Mouse (Mus musculus): ENCODE measurements around the gene Rbfox2. TPM values are rescaled to one million over a fixed set of nuclear protein-coding genes. Genes with fewer than 3 reads are reported as not detected.
"Not testable (repeated sequence)": the region's sequence is repeated elsewhere in the genome, so short reads cannot be mapped to it uniquely, and the experiment has no call there.

The Rbfox2 gene
- polyA plus RNA-seq, 1 experiment from 2014 or later = 87.6 TPM

GRCm38 (mm10) chr15:77342962-77343526 is 36.2 kb upstream of the Rbfox2 start:
- peak; percentile 26 for ATAC-seq (ENCODE audit: insufficient number of reproducible peaks, low FRiP score)
- Histone ChIP-seq H3K9me3 (replicated peaks) (no peaks in the 10 kb centered on the region), H3K27ac (ENCODE audit: poor library complexity, severe bottlenecking) (peak overlapping the region; percentile 89), H3K4me2 (peak overlapping the region; percentile 68), H3K4me3 (peak overlapping the region; percentile 37), H3K9ac (peak overlapping the region; percentile 67), H3K27me3 (replicated peaks) (no peaks in the 10 kb centered on the region), H3K36me3 (no peaks in the 10 kb centered on the region), H3K4me1 (replicated peaks) (peaks cover 33% of the 10 kb centered on the region)
- 21% methylated on average over 18 of the region's 18 CpGs for WGBS

- H3K9ac ChIP-seq = no peak overlapping the region
- H3K4me3 ChIP-seq = no peak overlapping the region
- no peaks in the 10 kb centered on the region for H3K36me3 ChIP-seq
- no peak for ATAC-seq (ENCODE audit: insufficient number of reproducible peaks, low FRiP score)
- H3K27ac ChIP-seq (ENCODE audit: poor library complexity, severe bottlenecking) = no peak overlapping the region
- 79% methylated on average over 6 of the region's 6 CpGs for WGBS
- H3K27me3 ChIP-seq (replicated peaks) = no peaks in the 10 kb centered on the region
- H3K4me1 ChIP-seq (replicated peaks) = peaks cover 35% of the 10 kb centered on the region
- H3K9me3 ChIP-seq (replicated peaks) = no peaks in the 10 kb centered on the region
- H3K4me2 ChIP-seq = no peak overlapping the region
Measured at GRCm38 (mm10) chr15:77342005-77342404, 35.2 kb upstream of the Rbfox2 start.

- H3K4me1 ChIP-seq (replicated peaks) = peaks cover 47% of the 10 kb centered on the region
- H3K4me3 ChIP-seq = no peak overlapping the region
- no peak overlapping the region for H3K4me2 ChIP-seq
- no peak for ATAC-seq (ENCODE audit: insufficient number of reproducible peaks, low FRiP score)
- H3K36me3 ChIP-seq = no peaks in the 10 kb centered on the region
- H3K9ac ChIP-seq = no peak overlapping the region
- H3K27ac ChIP-seq (ENCODE audit: poor library complexity, severe bottlenecking) = no peak overlapping the region
- H3K27me3 ChIP-seq (replicated peaks) = no peaks in the 10 kb centered on the region
- no peaks in the 10 kb centered on the region for H3K9me3 ChIP-seq (replicated peaks)
Measured at GRCm38 (mm10) chr15:77340581-77340980, 33.8 kb upstream of the Rbfox2 start.

- no peak for ATAC-seq (ENCODE audit: insufficient number of reproducible peaks, low FRiP score)
- Histone ChIP-seq H3K36me3 (no peaks in the 10 kb centered on the region), H3K27me3 (replicated peaks) (no peaks in the 10 kb centered on the region), H3K4me1 (replicated peaks) (peaks cover 40% of the 10 kb centered on the region), H3K4me3 (no peak overlapping the region), H3K9ac (no peak overlapping the region), H3K27ac (ENCODE audit: poor library complexity, severe bottlenecking) (no peak overlapping the region), H3K4me2 (no peak overlapping the region), H3K9me3 (replicated peaks) (no peaks in the 10 kb centered on the region)
- 58% methylated on average over 8 of the region's 8 CpGs for WGBS
Measured at GRCm38 (mm10) chr15:77338924-77339429, 32.2 kb upstream of the Rbfox2 start.

- Histone ChIP-seq H3K9me3 (replicated peaks) (no peaks in the 10 kb centered on the region), H3K27ac (ENCODE audit: poor library complexity, severe bottlenecking) (no peak overlapping the region), H3K4me1 (replicated peaks) (peaks cover 36% of the 10 kb centered on the region), H3K27me3 (replicated peaks) (no peaks in the 10 kb centered on the region), H3K4me2 (no peak overlapping the region), H3K4me3 (no peak overlapping the region), H3K9ac (no peak overlapping the region), H3K36me3 (no peaks in the 10 kb centered on the region)
- no peak for ATAC-seq (ENCODE audit: insufficient number of reproducible peaks, low FRiP score)
- 74% methylated on average over 7 of the region's 7 CpGs for WGBS
Measured at GRCm38 (mm10) chr15:77338451-77338850, 31.6 kb upstream of the Rbfox2 start.

- H3K27me3 ChIP-seq (replicated peaks) = no peaks in the 10 kb centered on the region
- H3K4me3 ChIP-seq = no peak overlapping the region
- no peak for ATAC-seq (ENCODE audit: insufficient number of reproducible peaks, low FRiP score)
- no peaks in the 10 kb centered on the region for H3K36me3 ChIP-seq
- 74% methylated on average over 3 of the region's 3 CpGs for WGBS
- H3K4me1 ChIP-seq (replicated peaks) = peaks cover 30% of the 10 kb centered on the region
- no peak overlapping the region for H3K4me2 ChIP-seq
- no peak overlapping the region for H3K9ac ChIP-seq
- no peaks in the 10 kb centered on the region for H3K9me3 ChIP-seq (replicated peaks)
- no peak overlapping the region for H3K27ac ChIP-seq (ENCODE audit: poor library complexity, severe bottlenecking)
Measured at GRCm38 (mm10) chr15:77337926-77338325, 31.1 kb upstream of the Rbfox2 start.

- peak overlapping the region; percentile 44; the same call in 1 of the 2 replicates for H3K9ac ChIP-seq
- ATAC-seq (ENCODE audit: insufficient number of reproducible peaks, low FRiP score) = no peak
- whole genome bisulfite sequencing = 51% methylated on average over 9 of the region's 9 CpGs
- H3K4me1 ChIP-seq (replicated peaks) = peaks cover 21% of the 10 kb centered on the region
- no peaks in the 10 kb centered on the region for H3K36me3 ChIP-seq
- H3K27ac ChIP-seq (ENCODE audit: poor library complexity, severe bottlenecking) = no peak overlapping the region
- H3K4me3 ChIP-seq = peak overlapping the region; percentile 33; the same call in 1 of the 2 replicates
- no peaks in the 10 kb centered on the region for H3K9me3 ChIP-seq (replicated peaks)
- peak overlapping the region; percentile 65 for H3K4me2 ChIP-seq
- H3K27me3 ChIP-seq (replicated peaks) = no peaks in the 10 kb centered on the region
Measured at GRCm38 (mm10) chr15:77336968-77337341, 30.2 kb upstream of the Rbfox2 start.

GRCm38 (mm10) chr15:77336287-77336967 is 29.6 kb upstream of the Rbfox2 start:
- H3K4me1 ChIP-seq (replicated peaks) = peaks cover 21% of the 10 kb centered on the region
- peak overlapping the region; percentile 35 for H3K27ac ChIP-seq (ENCODE audit: poor library complexity, severe bottlenecking)
- H3K36me3 ChIP-seq = no peaks in the 10 kb centered on the region
- WGBS = 3% methylated on average over 32 of the region's 32 CpGs
- ATAC-seq (ENCODE audit: insufficient number of reproducible peaks, low FRiP score) = peak; percentile 71
- H3K4me3 ChIP-seq = peak overlapping the region; percentile 33
- H3K9me3 ChIP-seq (replicated peaks) = no peaks in the 10 kb centered on the region
- H3K9ac ChIP-seq = peak overlapping the region; percentile 44
- H3K27me3 ChIP-seq (replicated peaks) = no peaks in the 10 kb centered on the region
- peak overlapping the region; percentile 65 for H3K4me2 ChIP-seq

GRCm38 (mm10) chr15:77335185-77335584 is 28.4 kb upstream of the Rbfox2 start:
- ATAC-seq (ENCODE audit: insufficient number of reproducible peaks, low FRiP score); H3K27me3 ChIP-seq (replicated peaks); H3K36me3 ChIP-seq; H3K4me3 ChIP-seq; H3K9ac ChIP-seq; H3K9me3 ChIP-seq (replicated peaks); H3K27ac ChIP-seq (ENCODE audit: poor library complexity, severe bottlenecking); H3K4me2 ChIP-seq: not testable (repeated sequence)
- WGBS = 92% methylated on average over 3 of the region's 3 CpGs
- peaks cover 23% of the 10 kb centered on the region for H3K4me1 ChIP-seq (replicated peaks)

- no peak for ATAC-seq (ENCODE audit: insufficient number of reproducible peaks, low FRiP score)
Measured at GRCm38 (mm10) chr15:77332272-77332991, 25.6 kb upstream of the Rbfox2 start.

GRCm38 (mm10) chr15:77331444-77331843 is 24.6 kb upstream of the Rbfox2 start:
- Histone ChIP-seq H3K27ac (ENCODE audit: poor library complexity, severe bottlenecking) (no peak overlapping the region), H3K9ac (no peak overlapping the region; the same call in 1 of the 2 replicates), H3K36me3 (no peaks in the 10 kb centered on the region), H3K9me3 (replicated peaks) (no peaks in the 10 kb centered on the region), H3K4me2 (no peak overlapping the region), H3K4me3 (no peak overlapping the region), H3K27me3 (replicated peaks) (no peaks in the 10 kb centered on the region), H3K4me1 (replicated peaks) (peaks cover 27% of the 10 kb centered on the region)
- 76% methylated on average over 4 of the region's 4 CpGs for whole genome bisulfite sequencing
- no peak for ATAC-seq (ENCODE audit: insufficient number of reproducible peaks, low FRiP score)

More at GRCm38 (mm10) chr15:77332272-77332991, 25.6 kb upstream of the Rbfox2 start:
- Histone ChIP-seq H3K27me3 (replicated peaks) (no peaks in the 10 kb centered on the region), H3K36me3 (no peaks in the 10 kb centered on the region), H3K9me3 (replicated peaks) (no peaks in the 10 kb centered on the region), H3K4me3 (no peak overlapping the region), H3K9ac (no peak overlapping the region), H3K4me1 (replicated peaks) (peaks cover 29% of the 10 kb centered on the region), H3K4me2 (no peak overlapping the region), H3K27ac (ENCODE audit: poor library complexity, severe bottlenecking) (no peak overlapping the region)
- WGBS = 73% methylated on average over 7 of the region's 7 CpGs
